Mouse (Mus musculus): ENCODE results near the gene Prpf18. TPM values are rescaled to one million over a fixed set of nuclear protein-coding genes. Genes with fewer than 3 reads are reported as not detected.
"Not testable (repeated sequence)": the region's sequence is repeated elsewhere in the genome, so short reads cannot be mapped to it uniquely, and the experiment has no call there.

Gene Prpf18
- total RNA-seq, 2 experiments from 2014 or later, result 49.6 to 49.7 TPM

GRCm38 (mm10) chr2:4616995-4617394 is 34.9 kb downstream of the Prpf18 start:
- intact Hi-C loops (cut with DNase I), result no loop called here
- peak; percentile 25 to 63 for DNase-seq (ENCODE audit: low spot score in 2 of 2)

GRCm38 (mm10) chr2:4615014-4615546 is 36.8 kb downstream of the Prpf18 start:
- intact Hi-C loops (cut with DNase I), result no loop called here

GRCm38 (mm10) chr2:4614276-4614929 is 37.5 kb downstream of the Prpf18 start:
- intact Hi-C loops (cut with DNase I); DNase-seq (ENCODE audit: low spot score in 2 of 2): not testable (repeated sequence)

More at GRCm38 (mm10) chr2:4615014-4615546, 36.8 kb downstream of the Prpf18 start:
- DNase-seq (ENCODE audit: low spot score in 2 of 2), result no peak

- intact Hi-C loops (cut with DNase I), result no loop called here
- no peak for DNase-seq (ENCODE audit: low spot score in 2 of 2)
Measured at GRCm38 (mm10) chr2:4611704-4612103, 40.2 kb downstream of the Prpf18 start.

GRCm38 (mm10) chr2:4611295-4611694 is 40.6 kb downstream of the Prpf18 start:
- intact Hi-C loops (cut with DNase I), result no loop called here
- no peak for DNase-seq (ENCODE audit: low spot score in 2 of 2)

- intact Hi-C loops (cut with DNase I), result no loop called here
- DNase-seq (ENCODE audit: low spot score in 2 of 2), result no peak
Measured at GRCm38 (mm10) chr2:4609433-4609832, 42.5 kb downstream of the Prpf18 start.

GRCm38 (mm10) chr2:4608253-4608652 is 43.7 kb downstream of the Prpf18 start:
- no peak for DNase-seq (ENCODE audit: low spot score in 2 of 2)
- intact Hi-C loops (cut with DNase I), result no loop called here

- intact Hi-C loops (cut with DNase I), result no loop called here
- DNase-seq (ENCODE audit: low spot score in 2 of 2), result no peak
Measured at GRCm38 (mm10) chr2:4606559-4606958, 45.4 kb downstream of the Prpf18 start.

- intact Hi-C loops (cut with DNase I), result no loop called here
- DNase-seq (ENCODE audit: low spot score in 2 of 2), result no peak
Measured at GRCm38 (mm10) chr2:4603361-4603945, 48.5 kb downstream of the Prpf18 start.

- peak; percentile 69 to 73 for DNase-seq (ENCODE audit: low spot score in 2 of 2)
- intact Hi-C loops (cut with DNase I), result loop anchor here (1.0 kb wide), 1 partner anchor 102 kb away; no protein-coding TSS in a partner anchor
Measured at GRCm38 (mm10) chr2:4601034-4601890, 50.7 kb downstream of the Prpf18 start.

- DNase-seq (ENCODE audit: low spot score in 2 of 2), result no peak
- intact Hi-C loops (cut with DNase I), result no loop called here
Measured at GRCm38 (mm10) chr2:4596992-4597391, 54.9 kb downstream of the Prpf18 start.

- intact Hi-C loops (cut with DNase I), result no loop called here
- no peak for DNase-seq (ENCODE audit: low spot score in 2 of 2)
Measured at GRCm38 (mm10) chr2:4593878-4594387, 58.0 kb downstream of the Prpf18 start.

- intact Hi-C loops (cut with DNase I), result no loop called here
- DNase-seq (ENCODE audit: low spot score in 2 of 2), result no peak
Measured at GRCm38 (mm10) chr2:4593433-4593832, 58.5 kb downstream of the Prpf18 start.

- intact Hi-C loops (cut with DNase I), result no loop called here
- no peak for DNase-seq (ENCODE audit: low spot score in 2 of 2)
Measured at GRCm38 (mm10) chr2:4592666-4593065, 59.2 kb downstream of the Prpf18 start.

GRCm38 (mm10) chr2:4591647-4592046 is 60.3 kb downstream of the Prpf18 start:
- DNase-seq (ENCODE audit: low spot score in 2 of 2), result no peak
- intact Hi-C loops (cut with DNase I), result no loop called here

GRCm38 (mm10) chr2:4587685-4588409 is 64.1 kb downstream of the Prpf18 start:
- intact Hi-C loops (cut with DNase I), result no loop called here
- DNase-seq (ENCODE audit: low spot score in 2 of 2), result no peak

- no peak for DNase-seq (ENCODE audit: low spot score in 2 of 2)
- intact Hi-C loops (cut with DNase I), result no loop called here
Measured at GRCm38 (mm10) chr2:4586245-4586644, 65.7 kb downstream of the Prpf18 start.

- intact Hi-C loops (cut with DNase I), result no loop called here
Measured at GRCm38 (mm10) chr2:4584252-4584651, 67.7 kb downstream of the Prpf18 start.

GRCm38 (mm10) chr2:4582930-4583329 is 69.0 kb downstream of the Prpf18 start:
- intact Hi-C loops (cut with DNase I), result no loop called here
- DNase-seq (ENCODE audit: low spot score in 2 of 2), result no peak

More at GRCm38 (mm10) chr2:4584252-4584651, 67.7 kb downstream of the Prpf18 start:
- DNase-seq (ENCODE audit: low spot score in 2 of 2), result no peak

Data from left cerebral cortex, postnatal 25 days (tissue).